Mouse (Mus musculus): Measurements from ENCODE around the gene Csf1.

DNA sequence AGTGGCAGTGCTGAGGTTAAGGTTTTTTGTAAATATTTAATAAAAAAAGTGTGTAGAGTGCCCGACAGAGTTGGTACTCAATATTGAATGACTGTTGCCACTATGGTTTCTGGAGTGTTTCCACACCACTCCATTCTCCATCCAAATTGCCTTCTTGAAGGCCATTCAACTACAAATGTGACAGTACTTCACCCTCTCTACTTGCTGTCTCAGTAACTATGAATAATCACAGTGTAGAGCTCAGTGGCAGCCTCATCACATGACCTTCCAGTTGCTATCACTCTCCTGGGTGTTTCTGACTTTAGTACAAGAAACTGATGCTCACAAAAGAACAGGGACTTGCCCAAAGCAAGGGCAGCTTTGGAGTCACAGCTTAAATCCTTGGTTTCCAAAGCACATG is 44.3 kb downstream of the Csf1 start:
- TF ChIP-seq CTCF (IDR thresholded peaks at IDR 0.05) = no peak
- no peak for TF ChIP-seq EP300 (IDR thresholded peaks at IDR 0.05; ENCODE audit: insufficient read depth, low read depth, low read length)
- no peak for TF ChIP-seq POLR2A (IDR thresholded peaks at IDR 0.05; ENCODE audit: insufficient read depth, low read depth, low read length)
